Mouse (Mus musculus): ENCODE results near the gene Rbfox2. TPM values are rescaled to one million over a fixed set of nuclear protein-coding genes. Genes with fewer than 3 reads are reported as not detected.

The Rbfox2 gene
- total and polyA plus RNA-seq, 3 experiments: 0.89 TPM; not detected in 2

DNA sequence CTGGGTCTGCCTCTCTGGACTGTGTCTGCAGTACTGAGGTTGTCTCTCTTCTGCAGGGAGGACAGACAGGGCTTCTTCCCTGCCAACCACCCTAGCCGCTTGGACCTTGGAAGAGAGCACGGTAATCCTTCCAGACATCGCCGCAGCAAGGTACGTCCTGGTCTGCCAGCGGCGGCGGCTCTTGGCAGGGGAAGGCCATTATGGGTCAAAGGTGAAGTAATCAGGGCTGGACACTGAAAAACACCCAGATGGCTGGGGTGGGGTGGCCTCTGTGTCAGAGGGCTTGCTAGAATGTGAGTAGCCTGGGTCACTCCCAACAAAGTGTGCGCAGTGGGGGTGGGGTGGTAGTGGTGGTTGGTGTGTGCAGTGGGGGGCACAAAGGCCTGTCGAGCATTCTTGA, 261.2 kb downstream of the Rbfox2 start:
- no peak for TF ChIP-seq USF2 (conservative IDR thresholded peaks at IDR 0.05; ENCODE audit: low read depth, low read length)
- TF ChIP-seq EP300 (IDR thresholded peaks at IDR 0.05; ENCODE audit: low read length): no peak
- no peak for TF ChIP-seq IRF4 (IDR thresholded peaks at IDR 0.05; ENCODE audit: low read depth, low read length)
- TF ChIP-seq MEF2A (IDR thresholded peaks at IDR 0.05; ENCODE audit: borderline replicate concordance, low read depth, low read length): no peak
- TF ChIP-seq KAT2A (IDR thresholded peaks at IDR 0.05; ENCODE audit: insufficient replicate concordance, low read length): no peak
- TF ChIP-seq JUND (conservative IDR thresholded peaks at IDR 0.05; ENCODE audit: low read depth, low read length): no peak
- no peak for TF ChIP-seq MYC (IDR thresholded peaks at IDR 0.05; ENCODE audit: low read depth, low read length)
- TF ChIP-seq USF1 (IDR thresholded peaks at IDR 0.05; ENCODE audit: low read depth, low read length): no peak
- no peak for TF ChIP-seq ZNF384 (IDR thresholded peaks at IDR 0.05; ENCODE audit: low read depth, low read length)
- no peak for TF ChIP-seq SMC3 (IDR thresholded peaks at IDR 0.05; ENCODE audit: low read depth, low read length)
- TF ChIP-seq TCF12 (IDR thresholded peaks at IDR 0.05; ENCODE audit: low read depth, low read length): no peak
- no peak for TF ChIP-seq NELFE (IDR thresholded peaks at IDR 0.05; ENCODE audit: low read depth, low read length)
- TF ChIP-seq MAZ (IDR thresholded peaks at IDR 0.05; ENCODE audit: low read depth, low read length): no peak
- no peak for TF ChIP-seq ELF1 (IDR thresholded peaks at IDR 0.05; ENCODE audit: low read depth, low read length)
- no peak for TF ChIP-seq MAFK (IDR thresholded peaks at IDR 0.05; ENCODE audit: insufficient replicate concordance, low read length)
- TF ChIP-seq BHLHE40 (IDR thresholded peaks at IDR 0.05; ENCODE audit: low read depth, low read length): no peak
- TF ChIP-seq ZMIZ1 (IDR thresholded peaks at IDR 0.05; ENCODE audit: low read depth, low read length): no peak
- no peak for TF ChIP-seq ETS1 (conservative IDR thresholded peaks at IDR 0.05; ENCODE audit: low read depth, low read length)
- TF ChIP-seq HCFC1 (IDR thresholded peaks at IDR 0.05; ENCODE audit: low read depth, low read length): no peak
- Histone ChIP-seq H3K27ac (ENCODE audit: insufficient read depth, low read depth) (no peak overlapping the region), H3K9me3 (replicated peaks; ENCODE audit: low read length) (peaks cover 2% of the 10 kb centered on the region), H3K36me3 (replicated peaks in 1 of 2; ENCODE audit: control insufficient read depth in 1 of 2, insufficient read depth in 1 of 2, low read length in 1 of 2) (no peaks in the 10 kb centered on the region), H3K79me2 (replicated peaks; ENCODE audit: control insufficient read depth, extremely low read depth, insufficient read depth, poor library complexity, severe bottlenecking) (no peaks in the 10 kb centered on the region), H3K9ac (ENCODE audit: insufficient read depth, low read depth) (no peak overlapping the region), H3K27me3 (replicated peaks) (peaks cover 61% of the 10 kb centered on the region), H3K4me1 (ENCODE audit: control insufficient read depth in 1 of 2, insufficient read depth in 2 of 2) (no peaks in the 10 kb centered on the region), H3K4me2 (ENCODE audit: insufficient read depth, low read depth, poor library complexity, severe bottlenecking) (no peak overlapping the region), H3K4me3 (replicated peaks in 1 of 3; ENCODE audit: low read depth in 2 of 3, low read length in 2 of 3, poor library complexity in 1 of 3) (no peak overlapping the region)
- DNase-seq (ENCODE audit: extremely low read depth): no peak
- in situ Hi-C loops (cut with MboI; ENCODE audit: low pct_ligation_motif_present, low pct_unique_long_range_greater_than_20kb, low sequenced_read_pairs) (no loop called here), dilution Hi-C loops (cut with MboI; ENCODE audit: extremely low pct_ligation_motif_present, extremely low pct_unique_long_range_greater_than_20kb, low sequenced_read_pairs) (no loop called here)

DNA sequence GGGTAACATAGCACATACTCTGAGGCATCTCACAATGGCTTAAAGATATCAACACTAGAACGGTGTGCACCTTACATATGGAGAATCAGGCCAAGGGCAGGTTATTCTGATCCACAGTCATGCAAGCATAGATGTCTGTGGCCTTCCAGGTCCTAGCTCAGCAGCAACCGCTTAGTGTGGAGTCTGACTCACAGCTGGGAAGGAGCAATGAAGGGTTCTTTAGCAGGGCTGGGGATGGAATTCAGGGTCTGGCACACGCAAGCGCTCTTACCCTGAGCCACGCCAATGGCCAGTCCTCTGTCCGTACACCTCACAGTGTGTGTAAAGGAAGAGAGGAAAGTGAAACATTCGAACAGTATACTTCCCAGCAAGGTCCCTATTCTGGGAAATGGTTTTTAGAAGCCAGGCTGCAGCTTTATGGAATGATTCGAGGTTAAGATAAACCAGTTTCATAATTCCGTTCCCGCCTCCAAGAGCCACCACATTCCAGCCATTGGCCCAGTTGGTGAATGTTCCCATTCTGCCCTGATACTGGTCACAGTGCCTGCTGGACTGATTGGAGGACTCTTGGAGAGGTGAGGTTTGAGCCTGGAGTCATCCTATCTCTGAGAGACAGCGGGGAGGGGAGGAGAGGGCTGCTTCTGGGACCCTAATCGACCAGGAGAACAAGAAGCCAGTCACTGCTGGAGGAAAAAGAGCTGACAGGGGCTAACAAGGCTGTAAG, 262.0 kb downstream of the Rbfox2 start, which contains the start of gene Apol6:
Apol6 (plus strand) TSS at position 133 of the 724 bp plus-strand sequence.
- Histone ChIP-seq H3K27ac (ENCODE audit: insufficient read depth, low read depth) (no peak within 1 kb of the TSS), H3K79me2 (replicated peaks; ENCODE audit: control insufficient read depth, extremely low read depth, insufficient read depth, poor library complexity, severe bottlenecking) (no peaks in the 10 kb centered on the region), H3K4me2 (ENCODE audit: insufficient read depth, low read depth, poor library complexity, severe bottlenecking) (no peak within 1 kb of the TSS), H3K4me3 (replicated peaks in 1 of 3; ENCODE audit: low read depth in 2 of 3, low read length in 2 of 3, poor library complexity in 1 of 3) (no peak within 1 kb of the TSS), H3K36me3 (replicated peaks in 1 of 2; ENCODE audit: control insufficient read depth in 1 of 2, insufficient read depth in 1 of 2, low read length in 1 of 2) (no peaks in the 10 kb centered on the region), H3K9ac (ENCODE audit: insufficient read depth, low read depth) (no peak within 1 kb of the TSS), H3K4me1 (ENCODE audit: control insufficient read depth in 1 of 2, insufficient read depth in 2 of 2) (no peaks in the 10 kb centered on the region), H3K27me3 (replicated peaks) (peaks cover 64% of the 10 kb centered on the region), H3K9me3 (replicated peaks; ENCODE audit: low read length) (peaks cover 2% of the 10 kb centered on the region)
- dilution Hi-C loops (cut with MboI; ENCODE audit: extremely low pct_ligation_motif_present, extremely low pct_unique_long_range_greater_than_20kb, low sequenced_read_pairs) (no loop called here), in situ Hi-C loops (cut with MboI; ENCODE audit: low pct_ligation_motif_present, low pct_unique_long_range_greater_than_20kb, low sequenced_read_pairs) (no loop called here)
- no peak for DNase-seq (ENCODE audit: extremely low read depth)
- TF ChIP-seq TBP (conservative IDR thresholded peaks at IDR 0.05; ENCODE audit: low read depth, low read length) (no peak), MAX (IDR thresholded peaks at IDR 0.05; ENCODE audit: low read length) (no peak), SIN3A (IDR thresholded peaks at IDR 0.05; ENCODE audit: low read length) (no peak), NRF1 (IDR thresholded peaks at IDR 0.05; ENCODE audit: low read depth, low read length) (no peak), KAT2A (IDR thresholded peaks at IDR 0.05; ENCODE audit: insufficient replicate concordance, low read length) (no peak), RCOR1 (conservative IDR thresholded peaks at IDR 0.05; ENCODE audit: low read depth, low read length) (no peak), MXI1 (IDR thresholded peaks at IDR 0.05; ENCODE audit: low read depth, low read length) (no peak), ZMIZ1 (IDR thresholded peaks at IDR 0.05; ENCODE audit: low read depth, low read length) (no peak), EP300 (IDR thresholded peaks at IDR 0.05; ENCODE audit: low read length) (no peak), USF2 (conservative IDR thresholded peaks at IDR 0.05; ENCODE audit: low read depth, low read length) (no peak), MYC (IDR thresholded peaks at IDR 0.05; ENCODE audit: low read depth, low read length) (no peak), GABPA (IDR thresholded peaks at IDR 0.05; ENCODE audit: insufficient replicate concordance, low read depth, low read length) (no peak), ELF1 (IDR thresholded peaks at IDR 0.05; ENCODE audit: low read depth, low read length) (no peak)
